Mouse (Mus musculus) cortical plate, adult 2 months (tissue): ENCODE measurements around the gene Cir1. TPM values are rescaled to one million over a fixed set of nuclear protein-coding genes. Genes with fewer than 3 reads are reported as not detected.

Experiments used
- H3K27ac ChIP-seq: fragments of 200-500 bp; 2 replicates; pipeline ENCODE4 v1.5.1; 2012; ENCODE audit warnings: low read length, control low read depth, inconsistent platforms; ENCODE audit not compliant: insufficient read depth
- H3K4me1 ChIP-seq: fragments of 200-500 bp; 2 replicates; pipeline ENCODE4 v1.6.1; 2011; ENCODE audit warnings: low read length; ENCODE audit not compliant: control insufficient read depth, insufficient read depth
- H3K4me3 ChIP-seq: fragments of 200-500 bp; 2 replicates; pipeline ENCODE4 v1.5.1; 2011; ENCODE audit warnings: mild to moderate bottlenecking, low read length, control low read depth; ENCODE audit not compliant: insufficient read depth
- CTCF ChIP-seq: fragments of 200-500 bp; IDR thresholded peaks from 2 replicates; pipeline ENCODE4 v1.5.1; 2011; ENCODE audit warnings: mild to moderate bottlenecking, control low read depth, low read length; ENCODE audit not compliant: insufficient read depth; ENCODE audit errors: extremely low read depth
- POLR2A ChIP-seq: fragments of 200-500 bp; IDR thresholded peaks from 2 replicates; pipeline ENCODE4 v1.6.1; 2011; ENCODE audit warnings: mild to moderate bottlenecking, low read length, control low read depth; ENCODE audit not compliant: insufficient read depth; ENCODE audit errors: extremely low read depth
- polyA plus RNA-seq: library from polyadenylated mRNA; depleted of rRNA; stranded (reverse); fragments of >200 nt; gene quantifications from 2 replicates; pipeline ENCODE4 v1.2.3, GENCODE M21; 2012

Cir1 gene
- polyA plus RNA-seq, 1 experiment, result 26.7 TPM

DNA sequence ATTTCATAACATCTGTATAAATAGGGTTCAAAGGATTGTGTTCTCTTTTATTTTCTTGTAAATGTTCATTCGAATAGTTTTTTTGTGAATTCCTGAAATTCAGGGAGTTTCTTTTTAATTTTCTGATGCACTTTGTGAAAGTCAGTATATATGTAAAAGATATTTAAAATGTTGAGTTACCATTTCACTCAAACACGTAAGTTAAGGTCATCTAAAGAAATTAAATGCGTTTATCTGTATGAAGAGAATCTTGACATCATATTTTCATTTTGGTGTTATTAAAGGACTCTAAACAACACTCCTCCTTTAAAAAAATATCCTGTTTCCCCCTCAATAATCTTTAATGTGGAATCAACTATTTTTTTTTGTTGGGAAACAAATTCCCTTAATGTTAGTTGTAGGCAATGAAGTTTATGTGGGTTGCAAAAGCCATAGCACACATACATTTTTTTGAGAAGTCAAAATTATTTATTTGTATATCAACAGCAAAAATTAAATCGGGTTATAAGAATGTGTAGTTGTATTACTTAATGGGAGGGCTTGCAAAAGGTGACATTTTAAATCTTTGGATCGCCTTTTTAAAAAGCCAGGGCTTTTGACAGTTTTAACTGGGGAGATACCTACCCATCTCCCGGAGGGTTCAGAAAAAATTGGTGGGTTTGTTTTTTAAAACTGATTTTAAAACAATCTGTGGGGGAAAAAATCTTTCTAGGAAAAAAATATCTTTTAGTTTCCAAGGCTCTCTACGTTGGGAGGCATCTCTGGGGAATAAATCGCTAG is 37.0 kb downstream of the Cir1 start:
- no peak overlapping the region for H3K4me3 ChIP-seq

DNA sequence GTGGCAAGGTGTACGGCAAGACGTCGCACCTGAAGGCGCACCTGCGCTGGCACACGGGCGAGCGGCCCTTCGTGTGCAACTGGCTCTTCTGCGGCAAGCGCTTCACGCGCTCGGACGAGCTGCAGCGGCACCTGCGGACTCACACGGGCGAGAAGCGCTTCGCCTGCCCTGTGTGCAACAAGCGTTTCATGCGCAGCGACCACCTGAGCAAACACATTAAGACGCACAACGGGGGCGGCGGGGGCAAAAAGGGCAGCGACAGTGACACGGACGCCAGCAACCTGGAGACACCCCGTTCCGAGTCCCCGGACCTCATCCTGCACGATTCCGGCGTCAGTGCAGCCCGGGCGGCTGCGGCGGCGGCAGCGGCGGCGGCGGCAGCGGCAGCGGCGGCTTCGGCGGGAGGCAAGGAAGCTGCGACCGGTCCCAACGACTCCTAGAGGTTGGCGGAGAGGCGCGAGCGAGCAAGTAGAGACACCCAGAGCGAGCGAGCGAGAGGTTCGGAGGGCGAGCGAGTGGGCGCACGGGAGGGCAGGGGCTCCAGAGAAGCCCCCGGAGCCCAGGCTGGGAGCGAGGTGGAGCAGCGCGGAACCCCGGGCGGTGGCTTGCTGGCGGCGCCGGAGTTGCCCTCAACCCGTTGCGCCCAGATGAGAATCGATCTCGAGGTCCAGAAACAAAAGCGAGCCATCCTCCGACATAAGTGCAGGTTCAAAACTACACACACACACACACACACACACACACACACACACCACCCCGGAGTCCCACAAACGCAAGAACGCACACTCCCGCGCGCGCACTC is 38.2 kb downstream of the Cir1 start:
- H3K4me3 ChIP-seq, result peak overlapping the region; percentile 21; the same call in 1 of the 2 replicates
- TF ChIP-seq CTCF (no peak), POLR2A (no peak)
- H3K4me1 ChIP-seq, result no peaks in the 10 kb centered on the region
- H3K27ac ChIP-seq, result no peak overlapping the region; the same call in 1 of the 2 replicates

More for the DNA sequence above, 37.0 kb downstream of the Cir1 start:
- Histone ChIP-seq H3K4me1 (no peaks in the 10 kb centered on the region), H3K27ac (no peak overlapping the region)
- TF ChIP-seq POLR2A (no peak), CTCF (no peak)

DNA sequence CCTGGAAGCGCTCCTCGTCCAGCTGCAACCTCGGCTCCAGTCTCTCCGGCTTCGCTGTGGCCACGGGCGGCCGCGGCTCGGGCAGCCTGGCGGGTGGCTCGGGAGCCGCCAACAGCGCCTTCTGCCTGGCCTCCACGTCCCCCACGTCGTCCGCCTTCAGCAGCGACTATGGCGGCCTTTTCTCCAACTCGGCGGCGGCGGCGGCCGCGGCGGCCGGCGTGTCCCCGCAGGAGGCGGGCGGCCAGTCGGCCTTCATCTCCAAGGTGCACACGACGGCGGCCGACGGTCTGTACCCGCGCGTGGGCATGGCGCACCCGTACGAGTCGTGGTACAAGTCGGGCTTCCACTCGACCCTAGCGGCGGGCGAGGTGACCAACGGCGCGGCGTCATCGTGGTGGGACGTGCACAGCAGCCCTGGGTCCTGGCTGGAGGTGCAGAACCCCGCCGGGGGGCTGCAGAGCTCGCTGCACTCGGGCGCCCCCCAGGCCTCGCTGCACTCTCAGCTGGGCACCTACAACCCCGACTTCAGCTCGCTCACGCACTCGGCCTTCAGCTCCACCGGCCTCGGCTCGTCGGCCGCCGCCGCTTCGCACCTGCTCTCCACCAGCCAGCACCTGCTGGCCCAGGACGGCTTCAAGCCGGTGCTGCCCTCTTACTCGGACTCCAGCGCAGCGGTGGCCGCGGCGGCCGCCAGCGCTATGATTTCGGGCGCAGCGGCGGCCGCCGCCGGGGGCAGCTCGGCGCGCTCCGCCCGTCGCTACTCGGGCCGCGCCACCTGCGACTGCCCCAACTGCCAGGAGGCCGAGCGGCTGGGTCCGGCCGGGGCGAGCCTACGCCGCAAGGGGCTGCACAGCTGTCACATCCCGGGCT is 39.0 kb downstream of the Cir1 start:
- TF ChIP-seq POLR2A (no peak), CTCF (no peak)
- H3K4me1 ChIP-seq, result no peaks in the 10 kb centered on the region
- H3K27ac ChIP-seq, result no peak overlapping the region
- H3K4me3 ChIP-seq, result peak overlapping the region; percentile 27; the same call in 1 of the 2 replicates

DNA sequence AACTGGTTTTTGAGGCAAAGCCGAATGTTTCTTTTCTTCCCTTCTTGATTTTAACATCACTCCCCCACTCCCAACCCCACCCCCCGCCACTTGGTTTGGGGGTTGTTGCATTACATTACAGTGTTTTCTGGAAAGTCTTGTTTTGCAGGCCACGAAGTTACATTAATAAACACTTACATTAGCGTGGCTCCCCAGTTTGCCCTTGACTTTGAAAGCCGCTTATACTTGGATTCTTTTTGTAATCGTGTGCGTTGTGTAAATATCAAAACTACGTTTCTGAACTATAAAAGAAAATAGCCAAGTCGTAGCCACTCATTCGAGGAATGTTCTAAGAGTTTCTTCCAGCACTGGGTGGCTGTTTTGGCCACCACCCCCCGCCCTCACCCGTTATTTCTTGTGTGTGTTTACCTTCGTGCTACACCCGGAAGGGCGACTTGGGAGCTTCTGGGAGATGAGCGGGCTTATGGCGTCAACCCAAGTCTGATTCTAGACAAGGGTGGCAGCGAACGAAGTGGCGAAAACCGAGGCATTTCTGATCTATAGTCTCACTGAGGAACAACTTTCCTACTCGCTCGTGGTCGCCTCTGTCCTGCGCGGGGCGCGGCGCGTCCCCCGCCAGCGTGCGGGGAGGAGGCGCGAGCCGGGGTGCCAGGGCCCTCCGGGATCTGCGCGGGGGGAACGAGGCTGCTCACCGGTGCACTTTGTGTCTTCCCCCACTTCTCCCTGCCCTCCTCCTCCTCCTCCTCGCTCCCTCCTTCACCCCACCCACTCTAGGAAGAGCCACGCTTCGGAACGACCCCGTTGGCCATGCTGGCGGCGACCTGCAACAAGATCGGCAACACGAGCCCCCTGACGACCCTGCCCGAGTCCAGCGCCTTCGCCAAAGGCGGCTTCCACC is 39.9 kb downstream of the Cir1 start:
- no peak overlapping the region for H3K27ac ChIP-seq
- peak overlapping the region; percentile 27 for H3K4me3 ChIP-seq
- no peaks in the 10 kb centered on the region for H3K4me1 ChIP-seq
- TF ChIP-seq CTCF (no peak), POLR2A (no peak)

DNA sequence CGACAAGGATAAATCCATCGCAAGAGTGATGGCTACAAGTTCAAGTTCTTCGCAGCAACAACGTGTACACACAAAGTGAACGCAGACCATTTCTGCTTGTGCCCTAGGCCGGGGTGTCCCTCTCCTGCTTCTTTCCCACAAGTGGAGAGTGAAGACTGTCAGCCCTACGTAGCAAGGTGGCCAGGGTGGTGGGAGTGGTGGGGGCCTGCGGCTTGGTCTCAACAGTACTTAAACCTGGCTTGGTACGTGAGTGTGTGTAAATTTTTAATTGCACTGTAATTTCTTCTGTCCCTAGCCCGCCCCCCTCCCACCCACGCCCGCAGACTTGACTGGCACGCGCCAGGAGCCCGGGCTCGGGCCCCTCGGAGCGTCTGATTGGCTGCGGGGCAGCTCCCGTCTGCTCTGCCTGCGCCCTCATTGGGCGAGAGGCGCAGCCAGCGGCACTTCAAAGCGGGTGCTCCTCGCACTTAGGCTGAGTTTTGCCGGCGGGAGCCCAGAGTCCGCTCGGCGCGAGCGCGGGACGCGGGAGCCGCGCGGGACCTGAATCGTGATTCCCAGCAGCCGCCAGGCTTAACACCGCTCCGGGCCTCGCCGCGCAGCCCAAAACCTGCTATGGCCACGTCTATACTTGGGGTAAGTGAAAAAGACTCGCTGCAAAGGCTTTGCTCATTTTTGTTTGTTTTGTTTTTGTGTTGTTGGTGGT is 40.9 kb downstream of the Cir1 start, which contains the start of gene Sp9:
Sp9 (plus strand) TSS at position 467 of the 703 bp plus-strand sequence.
- TF ChIP-seq CTCF (no peak), POLR2A (peak; percentile 56; the same call in 1 of the 2 replicates)
- no peak within 1 kb of the TSS for H3K27ac ChIP-seq
- H3K4me1 ChIP-seq, result no peaks in the 10 kb centered on the region
- H3K4me3 ChIP-seq, result peak within 1 kb of the TSS; percentile 27

DNA sequence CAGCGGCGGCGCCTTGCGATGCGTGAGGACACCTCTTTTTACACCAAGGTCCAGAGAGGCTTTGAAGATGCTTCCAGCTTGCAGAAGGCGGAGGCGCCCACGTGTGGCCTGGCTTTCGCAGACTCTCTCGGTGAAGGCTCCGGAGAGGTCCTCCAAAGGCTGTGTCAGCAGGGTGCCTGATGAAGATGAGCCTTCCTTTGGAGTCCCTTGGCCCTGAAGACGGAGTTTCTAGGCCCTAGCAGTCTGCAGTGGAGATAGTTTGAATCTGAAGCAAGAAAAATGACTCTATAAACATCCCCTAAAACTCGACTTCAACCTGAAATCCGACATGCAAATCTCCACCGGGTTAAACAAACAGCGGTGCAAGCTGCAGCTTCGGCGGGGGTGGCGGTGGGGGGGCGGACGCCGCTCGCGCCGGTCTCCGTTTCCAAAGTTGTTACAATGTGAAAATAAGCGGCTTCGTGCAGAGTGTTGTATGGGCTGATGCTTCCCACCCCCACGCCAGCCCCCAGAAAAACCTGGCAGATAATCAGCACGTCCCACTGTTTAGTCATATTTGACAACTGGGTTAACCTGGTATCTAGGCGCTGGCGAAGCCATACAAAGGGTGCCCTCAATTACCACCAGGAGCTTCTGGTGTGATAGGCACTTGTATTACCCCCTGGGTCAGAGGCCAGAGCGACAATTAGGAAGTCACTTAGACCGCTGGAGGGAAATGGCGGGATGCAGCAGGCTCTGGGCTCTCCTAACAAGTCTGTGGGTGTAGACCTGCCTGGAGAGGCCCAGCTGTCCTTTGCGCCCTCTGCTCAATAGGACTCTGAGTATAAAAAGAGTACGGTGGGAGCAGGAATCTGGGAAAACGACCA is 41.7 kb downstream of the Cir1 start:
- Histone ChIP-seq H3K4me3 (no peak overlapping the region), H3K4me1 (no peaks in the 10 kb centered on the region), H3K27ac (no peak overlapping the region)
- TF ChIP-seq POLR2A (no peak), CTCF (no peak)

DNA sequence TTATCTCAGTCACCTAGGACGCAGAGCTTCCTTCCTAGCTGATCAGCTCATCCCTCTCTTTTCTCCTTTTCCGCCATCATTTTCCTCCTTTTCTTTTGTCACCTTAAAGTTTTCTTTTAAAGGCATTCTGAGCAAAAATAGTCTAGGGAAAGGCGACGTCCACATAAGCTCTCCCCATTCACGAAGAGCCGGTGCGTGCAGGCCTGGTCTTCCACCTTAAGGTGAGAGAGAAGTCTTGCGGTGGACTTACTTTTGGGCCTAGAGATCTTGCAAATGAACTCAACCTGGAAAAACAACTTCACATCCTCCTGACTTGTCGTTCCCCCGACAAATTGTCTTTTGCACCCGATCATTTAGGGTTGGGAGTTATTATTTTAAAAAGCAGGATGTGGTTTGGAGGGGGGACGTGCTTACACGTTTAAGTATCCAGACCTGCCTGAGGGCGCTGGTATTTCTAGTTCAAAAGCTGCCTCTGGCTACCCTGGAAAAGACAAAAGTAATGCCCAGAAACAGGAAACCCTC is 42.4 kb downstream of the Cir1 start:
- Histone ChIP-seq H3K27ac (no peak overlapping the region), H3K4me1 (no peaks in the 10 kb centered on the region), H3K4me3 (no peak overlapping the region)
- TF ChIP-seq CTCF (no peak), POLR2A (no peak)

DNA sequence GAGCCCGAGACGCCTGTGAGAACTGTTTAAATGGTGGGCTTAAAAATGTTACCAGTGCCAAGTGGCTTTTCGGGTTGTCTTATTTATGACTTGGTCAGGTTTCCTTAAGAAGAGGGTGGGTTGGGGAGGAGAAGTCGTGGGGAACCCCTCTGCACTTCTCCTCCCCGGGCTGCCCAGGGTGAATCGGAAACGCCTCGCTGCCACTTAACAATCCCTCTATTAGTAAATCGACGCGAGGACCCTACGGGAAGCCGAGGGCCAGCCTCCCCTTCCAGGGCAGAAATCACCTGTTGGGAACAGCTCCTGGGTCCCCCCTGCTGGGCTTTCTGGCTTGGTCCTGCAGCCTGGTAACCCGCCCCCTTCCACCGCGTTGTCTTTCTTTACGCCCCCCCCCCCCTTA is 42.8 kb downstream of the Cir1 start:
- TF ChIP-seq POLR2A, result no peak
- no peak for TF ChIP-seq CTCF
- Histone ChIP-seq H3K4me3 (no peak overlapping the region), H3K4me1 (no peaks in the 10 kb centered on the region), H3K27ac (no peak overlapping the region)
